Mouse (Mus musculus) erythroid progenitor cell, adult 5-6 weeks (primary cell): ENCODE results near the gene Magea5. TPM values are rescaled to one million over a fixed set of nuclear protein-coding genes. Genes with fewer than 3 reads are reported as not detected.
"Not testable (repeated sequence)": the region's sequence is repeated elsewhere in the genome, so short reads cannot be mapped to it uniquely, and the experiment has no call there.

ENCODE experiments used
- ATAC-seq: replicated peaks from 2 replicates; pipeline ENCODE4 v1.8.0; 2016; ENCODE audit warnings: moderate number of reproducible peaks, mild to moderate bottlenecking, moderate TSS enrichment, inconsistent platforms; ENCODE audit not compliant: poor library complexity, low FRiP score, severe bottlenecking
- total RNA-seq, 2 experiments: library from RNA; stranded (forward) in 1 of 2; stranded (reverse) in 1 of 2; fragments of 150-400 nt in 1 of 2; fragments of 186-747, 209-891 nt in 1 of 2; gene quantifications; 2 replicates each; pipeline versions ENCODE4 v1.2.3 to v1.2.4; 2015 to 2017; ENCODE audit warnings: low replicate concordance in 2 of 2

The Magea5 gene
- total RNA-seq (2015; ENCODE audit: low replicate concordance) = not detected in 2 replicates
- total RNA-seq (2017; ENCODE audit: low replicate concordance) = not detected in 2 replicates

DNA sequence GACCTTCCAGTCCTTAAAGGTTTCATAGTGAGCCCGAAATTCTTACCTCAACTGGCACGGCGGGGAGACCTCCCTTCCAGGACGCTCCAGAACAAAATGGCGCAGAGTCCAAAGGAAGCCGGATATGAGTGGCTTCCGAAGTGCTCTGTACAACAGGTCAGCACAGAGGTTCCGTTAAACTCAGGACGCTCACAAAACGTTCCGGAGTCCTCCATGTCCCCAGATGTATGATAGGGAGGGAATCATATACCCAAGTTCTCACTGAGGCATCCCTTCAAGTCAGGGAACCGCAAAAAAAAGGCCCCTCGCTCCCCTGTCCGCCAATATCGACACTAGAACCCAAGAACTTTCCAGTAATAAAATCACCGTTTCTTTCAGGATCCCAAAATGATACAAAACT lies at the start of gene Magea5:
Gene Magea5, minus strand, starts transcription at position 101 of the 400 bp plus-strand sequence.
- ATAC-seq = not testable (repeated sequence)

DNA sequence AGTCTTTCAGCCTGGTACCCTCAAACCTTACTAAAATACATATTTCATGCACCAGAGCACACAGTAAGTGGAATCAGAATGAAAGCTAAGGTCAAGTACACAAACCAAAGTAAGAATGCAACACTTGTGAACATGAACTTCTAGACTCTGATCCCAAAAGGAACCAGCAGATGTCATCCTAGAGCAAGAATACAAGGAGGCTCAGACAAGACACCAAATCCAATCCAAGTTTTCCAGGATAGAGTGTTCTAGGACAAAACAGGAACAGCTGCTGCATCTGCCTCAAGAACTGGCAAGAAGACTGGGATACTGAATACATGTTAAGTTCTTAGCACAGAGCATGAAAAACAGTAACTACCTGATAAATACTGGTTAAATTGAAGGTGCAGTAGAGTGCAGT lies 35.1 kb upstream of the Magea5 start:
- ATAC-seq = no peak

GRCm38 (mm10) chrX:155093566-155093965 lies 30.6 kb upstream of the Magea5 start, which contains the start of gene Magea2:
TSS of gene Magea2 (minus strand) at chrX:155093666.
- ATAC-seq = not testable (repeated sequence)

DNA sequence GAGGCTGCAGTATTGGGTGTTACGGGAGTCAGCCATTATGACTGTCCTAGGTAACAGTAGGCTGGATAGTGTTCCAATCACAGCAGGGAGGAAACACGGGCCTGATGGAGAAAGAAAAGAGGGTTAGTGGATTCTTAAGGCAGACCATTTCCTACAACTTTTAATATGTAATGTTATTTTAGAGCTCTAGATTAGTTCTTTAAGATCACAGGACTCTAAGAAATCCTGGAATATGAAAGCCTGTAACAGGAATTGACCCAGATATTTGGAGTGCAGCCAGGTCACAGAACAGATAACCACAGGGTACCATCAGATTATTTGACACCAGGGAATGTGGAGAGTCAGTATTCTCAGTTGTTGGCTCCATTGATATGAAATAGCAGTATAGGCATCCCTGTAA lies 26.7 kb upstream of the Magea5 start, which contains the start of gene Magea1:
Gene Magea1, minus strand, starts transcription at position 101 of the 400 bp plus-strand sequence.
- not testable (repeated sequence) for ATAC-seq

Other genes starting within 250 kb of the Magea5 start
- gene Cldn34b1, start 172.9 kb downstream of the Magea5 start, total RNA-seq (2015; ENCODE audit: low replicate concordance) = not detected in 2 replicates
- gene Cldn34b1, start 172.9 kb downstream of the Magea5 start, total RNA-seq (2017; ENCODE audit: low replicate concordance) = not detected in 2 replicates
- gene Magea6, start 127.2 kb downstream of the Magea5 start, total RNA-seq (2015; ENCODE audit: low replicate concordance) = not detected in 2 replicates
- gene Magea6, start 127.2 kb downstream of the Magea5 start, total RNA-seq (2017; ENCODE audit: low replicate concordance) = not detected in 2 replicates
- not detected in 2 replicates for gene Magea3, start 113.6 kb downstream of the Magea5 start, total RNA-seq (2015; ENCODE audit: low replicate concordance)
- not detected in 2 replicates for gene Magea3, start 113.6 kb downstream of the Magea5 start, total RNA-seq (2017; ENCODE audit: low replicate concordance)
- gene Magea8, start 67.3 kb downstream of the Magea5 start, total RNA-seq (2015; ENCODE audit: low replicate concordance) = not detected in 2 replicates
- gene Magea8, start 67.3 kb downstream of the Magea5 start, total RNA-seq (2017; ENCODE audit: low replicate concordance) = not detected in 2 replicates
- gene Magea1, start 26.6 kb upstream of the Magea5 start, total RNA-seq (2015; ENCODE audit: low replicate concordance) = not detected in 2 replicates
- not detected in 2 replicates for gene Magea1, start 26.6 kb upstream of the Magea5 start, total RNA-seq (2017; ENCODE audit: low replicate concordance)
- not detected in 2 replicates for gene Magea2, start 30.5 kb upstream of the Magea5 start, total RNA-seq (2015; ENCODE audit: low replicate concordance)
- gene Magea2, start 30.5 kb upstream of the Magea5 start, total RNA-seq (2017; ENCODE audit: low replicate concordance) = not detected in 2 replicates
- not detected in 2 replicates for gene Cldn34b2, start 65.3 kb upstream of the Magea5 start, total RNA-seq (2015; ENCODE audit: low replicate concordance)
- gene Cldn34b2, start 65.3 kb upstream of the Magea5 start, total RNA-seq (2017; ENCODE audit: low replicate concordance) = not detected in 2 replicates
- 115 and 148 TPM in 2 replicates for gene Sat1, start 153.3 kb upstream of the Magea5 start, total RNA-seq (2015; ENCODE audit: low replicate concordance)
- gene Sat1, start 153.3 kb upstream of the Magea5 start, total RNA-seq (2017; ENCODE audit: low replicate concordance) = 38.1 and 82.3 TPM in 2 replicates
- gene Acot9, start 199.3 kb upstream of the Magea5 start, total RNA-seq (2015; ENCODE audit: low replicate concordance) = 11.9 and 13.4 TPM in 2 replicates
- gene Acot9, start 199.3 kb upstream of the Magea5 start, total RNA-seq (2017; ENCODE audit: low replicate concordance) = 2.0 and 5.0 TPM in 2 replicates